Mouse (Mus musculus) G1E-ER4 (cell line): Measurements from ENCODE around the gene Sptlc3. TPM values are rescaled to one million over a fixed set of nuclear protein-coding genes. Genes with fewer than 3 reads are reported as not detected.

ENCODE experiments used
- GATA1 ChIP-seq: IDR thresholded peaks from one replicate; pipeline ENCODE4 v1.8.0; 2012; ENCODE audit warnings: low read length, inconsistent platforms
- polyA plus RNA-seq: library from polyadenylated mRNA; stranded (reverse); fragments of >175 nt; gene quantifications from 2 replicates; pipeline ENCODE4 v1.2.3, GENCODE M21; 2012

Gene Sptlc3
- polyA plus RNA-seq, 1 experiment = not detected

DNA sequence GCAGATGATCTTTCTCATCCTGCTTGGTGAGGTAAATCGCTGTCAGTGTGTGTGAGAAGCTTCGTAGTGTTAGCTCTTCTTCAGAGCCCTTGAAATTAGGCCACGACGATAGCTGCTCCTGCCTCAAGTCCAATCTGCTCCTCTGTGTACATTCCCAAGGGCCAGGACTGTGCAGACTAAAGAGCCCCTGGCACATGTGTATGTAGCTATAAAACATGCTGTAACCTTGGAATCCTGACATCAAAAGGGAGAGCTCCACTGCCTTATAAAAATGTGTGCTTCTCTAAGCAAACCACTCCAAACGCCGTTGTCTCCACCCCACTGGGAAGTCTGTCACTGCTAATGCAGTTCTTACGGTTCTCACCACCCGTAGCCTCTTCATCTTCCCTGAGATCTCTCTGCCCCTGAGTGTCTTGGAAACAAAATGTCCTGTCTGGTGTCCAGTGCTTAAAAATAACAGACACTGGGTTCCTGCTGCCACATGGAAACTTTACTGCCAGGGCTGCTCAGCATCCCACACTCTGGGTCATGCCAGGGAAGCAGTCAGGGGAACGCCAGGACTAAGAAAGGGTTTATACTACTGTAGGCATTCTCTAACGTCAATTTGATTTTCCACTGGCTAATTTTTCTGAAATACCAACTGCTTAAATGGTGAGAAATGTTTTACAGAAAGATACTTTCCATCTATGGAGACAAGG is 118.8 kb downstream of the Sptlc3 start:
- no peak for TF ChIP-seq GATA1

- TF ChIP-seq GATA1 = no peak
Observed at GRCm38 (mm10) chr2:139626496-139626895, 132.8 kb downstream of the Sptlc3 start.

DNA sequence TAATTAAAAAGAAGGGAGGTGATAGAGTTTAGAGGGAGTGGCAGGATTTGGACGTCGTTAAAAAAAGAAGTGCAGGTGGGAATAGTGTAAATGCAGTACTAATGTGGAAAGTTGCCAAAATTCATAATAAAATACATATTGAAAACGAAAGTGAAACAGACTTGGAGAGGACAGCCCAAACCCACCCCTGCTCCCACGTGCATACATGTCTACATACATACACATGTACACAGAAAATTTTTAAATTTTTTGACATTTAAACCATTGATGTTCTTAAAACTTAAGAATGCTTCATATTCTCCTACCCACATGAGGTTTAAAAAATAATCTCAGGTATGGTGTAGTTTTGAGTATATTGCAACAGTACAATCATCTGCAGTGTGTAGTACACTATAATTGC is 135.0 kb downstream of the Sptlc3 start:
- no peak for TF ChIP-seq GATA1

DNA sequence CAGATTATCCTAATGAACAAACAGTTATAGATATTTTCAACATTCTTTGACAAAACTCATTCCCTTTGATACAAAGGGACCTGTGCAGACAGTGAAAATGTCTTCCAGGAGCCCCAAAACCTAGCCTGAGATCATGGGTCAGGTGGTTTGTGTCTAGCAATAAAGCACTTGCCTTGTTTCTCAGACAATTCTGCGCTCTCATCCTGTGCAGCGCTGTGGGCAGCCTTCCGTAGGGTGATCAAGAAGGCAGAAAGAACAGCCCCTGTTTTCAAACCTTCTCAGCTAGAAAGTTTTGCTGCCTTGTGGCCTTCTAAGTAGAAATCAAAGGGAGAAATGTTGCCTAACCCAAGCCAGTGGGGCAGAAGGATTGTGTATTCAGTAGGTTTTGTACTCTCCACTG is 135.9 kb downstream of the Sptlc3 start:
- TF ChIP-seq GATA1 = no peak

- no peak for TF ChIP-seq GATA1
Observed at GRCm38 (mm10) chr2:139634506-139634905, 140.8 kb downstream of the Sptlc3 start.

- TF ChIP-seq GATA1 = no peak
Observed at GRCm38 (mm10) chr2:139637861-139638260, 144.1 kb downstream of the Sptlc3 start.

DNA sequence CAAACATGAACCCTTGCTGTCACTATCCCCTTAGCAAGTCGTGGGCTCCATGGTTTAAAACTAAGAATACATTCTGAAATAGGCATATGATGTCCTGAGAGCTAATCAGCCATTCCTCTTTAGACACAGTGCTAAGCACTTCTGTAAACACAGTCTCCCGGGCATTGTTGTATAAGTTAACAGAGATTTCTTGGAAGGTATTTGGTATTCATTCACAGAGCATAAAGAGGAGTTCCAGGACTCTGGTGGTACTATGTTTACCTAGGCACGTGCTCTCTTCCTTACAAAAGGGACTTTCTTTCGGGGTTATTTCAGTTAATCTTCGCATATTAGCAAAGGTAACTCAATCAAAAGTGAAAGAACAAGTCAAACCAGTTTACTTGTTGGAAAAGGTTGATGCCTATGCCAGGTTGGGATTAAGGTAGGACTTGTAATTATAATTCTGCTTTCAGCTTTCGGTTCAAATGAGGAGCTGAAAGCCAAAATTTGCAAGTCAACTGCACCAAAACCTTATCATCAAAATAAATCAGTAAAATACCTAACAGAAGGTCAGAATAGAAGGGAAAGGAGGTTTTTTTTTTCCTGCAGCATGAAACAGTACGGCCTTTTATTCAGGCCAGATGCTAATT is 148.2 kb downstream of the Sptlc3 start:
- no peak for TF ChIP-seq GATA1

DNA sequence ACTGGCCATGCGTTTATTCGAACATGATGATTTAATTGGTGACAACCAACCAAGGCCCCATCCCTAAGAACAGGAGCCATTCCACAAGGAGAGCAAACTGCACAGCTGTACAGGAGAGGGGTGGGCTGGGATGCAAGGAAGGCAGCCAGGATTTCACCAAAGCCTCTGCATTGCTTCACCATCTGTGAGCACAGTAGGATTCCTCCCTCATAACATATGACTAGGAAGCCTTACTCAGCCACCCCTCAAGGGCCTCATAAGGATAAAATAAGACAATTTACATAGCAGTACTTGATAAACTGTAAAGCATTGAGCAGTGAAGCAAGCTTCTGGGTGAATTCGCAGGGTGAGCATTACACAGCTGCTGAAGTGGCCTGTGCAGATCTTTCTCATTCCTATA is 155.8 kb downstream of the Sptlc3 start:
- TF ChIP-seq GATA1 = no peak

GRCm38 (mm10) chr2:139656750-139657149 is 163.0 kb downstream of the Sptlc3 start:
- TF ChIP-seq GATA1 = no peak

DNA sequence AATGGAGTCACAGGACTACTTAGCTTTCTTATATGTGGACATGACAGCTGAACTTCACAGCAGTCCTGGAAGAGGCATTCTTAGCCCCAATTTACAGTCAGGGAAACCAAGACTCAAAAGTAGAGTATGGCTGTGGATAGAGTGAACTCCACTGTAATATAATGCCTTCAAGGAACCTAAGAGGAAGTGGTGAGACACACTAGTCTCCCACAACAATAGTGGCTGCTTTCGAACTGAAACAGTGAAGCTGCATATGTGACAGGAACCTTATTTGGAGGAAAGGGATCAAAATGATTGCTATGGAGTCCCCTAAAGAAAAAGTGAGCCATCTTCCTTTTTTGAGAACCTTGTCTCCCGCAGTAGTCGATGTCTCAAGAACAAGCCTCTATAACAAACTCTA is 178.1 kb downstream of the Sptlc3 start:
- TF ChIP-seq GATA1 = no peak

DNA sequence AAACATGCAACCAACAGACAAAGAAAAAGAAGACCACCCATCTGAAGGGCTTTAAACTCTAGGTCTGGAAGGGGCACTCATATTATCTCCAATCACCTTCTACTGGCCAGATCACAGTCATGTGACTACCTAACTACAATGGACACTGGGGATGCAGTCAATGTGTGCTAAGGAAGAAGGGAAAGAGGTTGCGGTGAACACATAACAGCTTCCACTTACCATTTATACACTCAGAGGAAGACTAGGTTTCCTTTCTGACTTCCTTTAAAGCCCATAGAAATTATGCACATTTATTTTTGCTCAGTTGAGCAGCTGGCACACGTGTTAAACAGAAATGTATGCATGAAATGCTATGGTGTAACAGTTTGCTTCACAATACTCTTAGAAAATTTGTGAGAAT is 178.7 kb downstream of the Sptlc3 start:
- TF ChIP-seq GATA1 = no peak

DNA sequence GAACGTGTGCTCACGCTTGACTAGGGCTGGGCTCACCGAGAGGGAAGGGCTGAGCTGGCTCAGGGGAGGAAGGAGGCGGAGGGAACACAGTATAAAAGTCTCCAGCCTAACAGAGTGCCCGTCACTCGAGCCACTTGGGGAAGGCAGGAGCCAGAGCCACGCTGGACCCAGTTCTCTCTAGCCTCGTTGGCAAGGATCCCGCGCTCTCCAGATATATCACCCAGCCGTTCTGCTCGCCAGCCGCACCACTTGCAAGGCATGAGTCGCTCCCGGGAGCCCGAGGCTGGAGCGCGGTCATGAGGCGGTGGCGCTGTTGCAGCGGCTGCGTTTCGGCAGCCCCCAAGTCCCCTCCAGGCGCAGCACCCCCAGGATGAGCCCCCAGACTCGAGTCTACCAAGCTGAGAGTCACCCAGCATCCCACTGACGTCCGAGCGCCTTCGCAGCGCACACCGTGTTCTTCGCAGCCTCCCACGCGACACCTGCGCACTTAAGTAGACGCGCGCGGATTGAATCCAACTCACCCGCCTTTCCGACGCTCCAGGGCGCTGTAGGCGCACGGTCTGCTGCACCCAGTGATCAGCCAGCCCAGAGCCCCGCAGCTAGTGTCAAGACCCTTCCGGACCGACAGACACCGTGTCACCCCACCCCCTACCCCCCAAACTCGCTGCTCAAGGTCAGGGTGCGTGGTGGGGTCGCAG is 183.5 kb downstream of the Sptlc3 start:
- TF ChIP-seq GATA1 = no peak

DNA sequence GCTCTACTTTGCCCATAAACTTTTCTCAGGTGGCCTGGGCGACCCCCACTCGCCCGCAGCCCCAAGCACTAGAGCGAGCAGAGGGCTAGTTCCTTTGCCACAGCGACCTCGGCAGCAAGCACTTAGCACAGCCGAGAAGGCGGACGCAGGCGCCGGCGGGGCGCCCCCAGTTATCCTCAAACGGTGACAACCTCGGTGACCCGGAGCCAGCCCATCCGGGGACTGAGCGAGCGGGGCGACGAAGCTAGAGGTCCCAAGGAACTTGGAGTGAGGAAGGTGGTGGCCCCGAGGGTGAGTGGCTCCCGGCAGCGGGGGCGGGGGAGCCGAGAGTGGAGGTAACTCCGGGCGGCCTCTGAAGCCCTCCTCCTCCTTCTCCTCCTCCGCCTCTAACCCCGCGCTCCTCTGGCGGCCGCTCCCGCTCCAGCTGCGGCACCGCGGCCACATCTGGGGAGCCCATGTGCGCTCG is 184.1 kb downstream of the Sptlc3 start, which contains the start of gene Ism1:
Gene Ism1, plus strand, starts transcription at position 370 of the 466 bp plus-strand sequence.
- no peak for TF ChIP-seq GATA1

- no peak for TF ChIP-seq GATA1
Observed at GRCm38 (mm10) chr2:139678275-139679140, 184.8 kb downstream of the Sptlc3 start.

DNA sequence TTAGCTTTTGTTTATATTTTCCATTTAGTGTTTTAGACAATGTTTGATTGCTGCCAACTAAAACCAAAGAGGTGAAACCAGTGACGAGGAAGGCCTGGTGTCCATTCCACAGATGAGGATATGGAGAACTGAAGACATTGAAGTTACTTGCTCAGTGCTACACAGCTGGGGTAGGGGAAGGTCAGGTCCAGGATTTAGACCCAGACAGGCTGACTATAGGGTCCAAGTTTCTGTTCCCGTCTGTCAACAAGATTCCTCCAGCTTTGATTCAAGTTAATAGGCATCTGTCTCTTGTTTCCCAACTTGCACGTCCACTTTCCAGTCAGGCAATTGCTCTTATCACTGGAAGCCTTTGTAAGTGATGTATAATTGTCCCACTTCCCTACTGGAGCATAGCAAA is 188.8 kb downstream of the Sptlc3 start:
- no peak for TF ChIP-seq GATA1

Other genes starting within 250 kb of the Sptlc3 start
- gene Ism1, start 184.3 kb downstream of the Sptlc3 start, polyA plus RNA-seq = not detected in 2 replicates